Mouse (Mus musculus) adrenal gland, adult (tissue): Measurements from ENCODE around the gene Btn1a1.

Experiments
- DNase-seq, 2 experiments: peaks; one replicate each; pipeline ENCODE4 v3.0.0; 2022 to 2023; ENCODE audit warnings: low spot score in 1 of 2; ENCODE audit not compliant: inconsistent age in 2 of 2

Gene Btn1a1

GRCm38 (mm10) chr13:23425505-23425904 lies 40.2 kb downstream of the Btn1a1 start:
- peak; percentile 73 to 95 for DNase-seq

GRCm38 (mm10) chr13:23424494-23425325 lies 41.0 kb downstream of the Btn1a1 start:
- peak; percentile 93 to 96 for DNase-seq

- no peak for DNase-seq
Measured at GRCm38 (mm10) chr13:23424052-23424380, 41.7 kb downstream of the Btn1a1 start.

DNA sequence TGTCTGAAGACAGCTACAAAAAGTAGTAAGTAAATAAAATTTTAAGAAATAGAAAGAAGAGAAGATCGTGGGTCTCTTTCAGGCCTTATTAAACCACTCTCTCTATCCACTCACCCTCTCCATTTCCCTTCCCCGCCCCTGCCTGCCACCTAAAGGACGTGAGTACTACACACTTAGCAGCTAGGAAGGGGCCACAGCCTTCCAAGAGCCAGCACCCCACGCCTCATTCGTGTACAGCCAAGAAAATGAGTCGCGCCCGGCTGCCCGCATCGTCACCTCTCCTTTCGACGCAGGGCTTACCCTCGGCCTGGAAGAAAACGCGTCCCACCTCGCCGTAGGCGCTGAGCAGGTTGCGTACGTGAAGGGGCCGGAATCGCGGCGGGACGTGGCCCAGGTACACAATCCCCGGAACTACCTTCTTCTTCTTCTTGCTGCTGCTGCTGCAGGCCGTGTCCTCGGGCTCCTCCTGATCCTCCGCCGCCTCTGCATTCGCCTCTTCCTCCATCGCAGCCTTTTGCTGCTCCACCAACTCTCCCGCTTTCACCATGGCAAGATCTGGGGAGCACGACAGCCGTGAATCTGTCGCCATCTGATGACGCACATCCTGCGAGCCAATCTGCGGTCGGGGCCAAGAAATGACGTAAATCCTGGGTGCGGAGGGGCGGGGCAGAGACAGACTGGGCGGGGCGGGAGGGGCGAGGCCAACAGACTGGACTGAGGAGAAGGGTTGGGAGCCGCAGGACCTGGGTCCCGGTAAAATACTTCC lies 42.2 kb downstream of the Btn1a1 start, which contains the start of gene Abt1:
TSS of gene Abt1 (minus strand) at position 581 of the 766 bp plus-strand sequence.
- peak; percentile 92 to 97 for DNase-seq

DNA sequence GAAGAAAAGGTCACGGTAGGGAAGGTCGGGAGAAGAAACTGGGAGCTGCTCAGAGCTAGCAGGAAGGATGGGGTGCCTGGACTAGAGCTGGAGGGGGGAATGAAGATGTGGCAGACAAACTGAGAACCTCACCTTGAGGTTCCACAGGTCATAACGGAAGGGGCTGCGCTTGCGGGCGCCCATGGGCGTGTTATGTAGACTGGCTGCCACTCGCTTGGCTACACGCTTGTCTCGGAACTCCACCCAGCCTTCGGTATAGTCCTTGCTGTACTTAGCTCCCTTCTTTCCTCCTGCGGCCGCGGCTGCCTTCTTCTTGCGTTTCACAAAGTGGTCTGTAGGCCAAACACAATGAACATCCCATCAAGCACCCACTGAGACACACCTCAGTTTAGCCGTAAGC lies 43.4 kb downstream of the Btn1a1 start:
- peak; percentile 16 to 42 for DNase-seq

- peak in 1 of 2 experiments; percentile 57 for DNase-seq
Measured at GRCm38 (mm10) chr13:23412630-23413521, 52.8 kb downstream of the Btn1a1 start.

DNA sequence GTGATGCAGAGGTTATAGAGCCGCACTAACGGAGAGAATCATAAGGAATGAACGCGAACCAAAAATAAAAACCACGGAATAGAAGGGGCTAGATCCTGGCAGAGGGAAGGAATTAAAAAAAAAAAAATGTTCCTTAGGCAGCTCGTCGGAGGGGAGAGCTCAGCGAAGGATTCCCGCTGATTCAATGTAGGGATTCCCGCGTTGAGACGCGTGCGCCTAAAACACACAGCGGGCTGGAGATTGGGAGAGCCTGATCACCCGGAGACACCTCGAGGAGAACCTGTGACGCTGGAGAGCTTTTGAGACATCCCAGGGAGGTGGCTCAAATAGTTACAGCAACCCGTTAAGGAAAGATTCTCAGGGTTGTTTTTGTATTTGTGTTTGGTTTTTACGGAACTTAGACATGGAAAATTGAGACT lies 53.5 kb downstream of the Btn1a1 start:
- no peak for DNase-seq

DNA sequence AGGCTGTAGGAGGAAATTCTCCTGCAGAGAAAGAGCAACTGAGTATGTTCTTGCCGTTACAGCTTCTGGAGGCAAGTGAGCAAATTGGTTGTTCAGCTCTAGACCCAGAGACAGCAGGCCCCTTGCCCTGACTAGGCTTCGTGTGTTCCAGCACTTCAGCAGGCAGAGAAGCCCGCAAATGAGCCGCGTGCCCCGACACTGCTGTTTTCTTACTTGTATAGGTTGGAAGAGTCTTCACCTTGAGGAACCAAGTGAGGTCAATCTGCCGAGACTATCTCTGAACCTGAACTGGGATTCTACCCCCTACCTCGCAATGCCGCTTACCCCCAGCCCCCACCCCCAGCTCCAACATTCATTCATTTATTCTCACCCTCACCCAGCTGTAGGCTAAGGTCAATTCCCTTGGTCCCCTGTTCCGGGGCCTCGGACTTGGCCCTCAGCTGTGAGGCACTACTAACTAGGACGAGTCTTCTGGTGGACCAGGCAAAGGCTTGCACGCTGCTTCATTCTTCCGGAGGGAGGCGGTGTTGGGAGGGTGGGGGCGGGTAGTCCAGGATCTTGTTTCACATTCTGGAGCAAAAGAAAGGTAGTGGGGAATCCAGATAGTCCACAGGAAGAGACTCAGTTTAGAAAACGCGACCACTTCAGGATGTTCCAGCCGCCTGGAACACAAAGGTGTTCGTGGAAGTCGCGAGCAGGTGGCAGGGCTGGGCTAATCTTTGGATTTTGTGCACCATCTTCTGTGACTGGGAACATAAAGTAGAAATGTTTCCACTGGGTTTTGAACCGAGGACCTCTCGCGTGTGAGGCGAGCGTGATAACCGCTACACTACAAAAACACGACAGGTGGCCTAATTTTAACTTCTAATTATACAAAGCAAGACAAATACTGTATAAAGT lies 54.1 kb downstream of the Btn1a1 start:
- DNase-seq = peak in 1 of 2 experiments; percentile 63

DNA sequence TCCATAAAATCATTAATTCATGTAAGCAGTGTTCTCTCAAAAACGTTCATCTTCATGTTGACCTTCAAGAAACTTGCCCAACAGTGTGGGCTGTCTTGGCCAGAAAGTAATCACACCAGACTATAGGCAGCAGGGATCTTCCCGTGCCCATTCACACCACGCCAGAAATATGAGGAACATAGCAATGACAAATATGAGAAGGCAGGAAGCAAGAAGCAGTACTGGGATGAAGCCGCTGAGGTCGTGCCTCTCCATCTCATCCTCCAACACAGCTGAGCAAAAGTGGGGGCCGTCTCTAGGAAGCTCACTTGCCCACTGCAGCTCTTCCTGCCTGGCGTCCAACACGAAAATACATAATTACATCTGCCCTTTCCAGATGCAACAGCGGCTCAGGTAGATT lies 55.1 kb downstream of the Btn1a1 start:
- DNase-seq = no peak
